ENCODE assay signal across 27 mouse cellular contexts in the genomic region with DNA sequence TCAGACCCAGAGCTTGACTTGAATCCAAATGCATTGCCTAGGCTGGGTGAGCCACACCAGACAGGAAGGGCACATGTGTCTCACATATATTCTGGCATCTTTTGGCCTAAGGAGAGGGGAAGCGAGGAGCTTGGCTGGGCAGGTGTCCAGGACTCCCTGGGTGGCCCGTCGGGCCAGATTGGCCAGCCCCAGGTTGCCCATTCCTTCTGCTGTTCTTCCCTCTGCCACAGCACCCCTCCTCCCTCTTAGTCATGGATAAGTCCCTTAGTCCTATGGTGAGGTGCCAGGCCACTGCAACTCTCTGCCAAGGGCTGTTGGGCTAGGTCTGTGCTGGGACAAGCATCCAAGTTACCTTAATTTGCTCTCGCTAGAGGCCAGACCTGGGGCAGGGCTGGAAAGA. TPM values are rescaled to one million over a fixed set of nuclear protein-coding genes. Genes with fewer than 3 reads are reported as not detected.
DNase-seq lines count a peak whose midpoint lies in the region; ATAC-seq and TF ChIP-seq lines count a peak whose summit lies in the region.
"Had no signal": no experiment of that assay in that cellular context is flagged by ENCODE, and none has a peak within 500 bp of the region (broad histone marks: within the 10 kb centered on the region; RNA-seq: fewer than 3 reads in every experiment).

No protein-coding gene starts in this region.

- no peaks in the 10 kb centered on the region for H3K36me3 ChIP-seq in midbrain, postnatal 0 days (ENCODE audit: insufficient read depth, low read length)
- no peaks in the 10 kb centered on the region for H3K36me3 ChIP-seq in midbrain, embryonic 13.5 days
- H3K36me3 ChIP-seq: forebrain, embryonic 10.5 days; hindbrain, embryonic 13.5 days; intestine, embryonic 15.5 days; liver, embryonic 13.5 days; neural tube, embryonic 12.5 days had no signal

- H3K27me3 ChIP-seq in midbrain, postnatal 0 days (ENCODE audit: insufficient read depth, low read length), result peaks cover 43% of the 10 kb centered on the region
- peaks cover 60% of the 10 kb centered on the region for H3K27me3 ChIP-seq in midbrain, embryonic 13.5 days

- TF ChIP-seq CTCF in midbrain, postnatal 0 days (IDR thresholded peaks at IDR 0.05), result no peak

- 77% methylated on average over 4 of the region's 4 CpGs for WGBS in midbrain, postnatal 0 days
- 75% methylated on average over 4 of the region's 4 CpGs for WGBS in midbrain, embryonic 13.5 days

- H3K9me3 ChIP-seq in midbrain, postnatal 0 days (ENCODE audit: low read length), result no peaks in the 10 kb centered on the region
- H3K9me3 ChIP-seq in midbrain, embryonic 13.5 days, result no peaks in the 10 kb centered on the region
- H3K9me3 ChIP-seq: forebrain, embryonic 10.5 days; hindbrain, embryonic 13.5 days; intestine, embryonic 15.5 days; liver, embryonic 13.5 days; neural tube, embryonic 12.5 days had no signal

- ATAC-seq in midbrain, postnatal 0 days (ENCODE audit: low FRiP score), result no peak
- no peak for ATAC-seq in midbrain, embryonic 13.5 days
- ATAC-seq: intestine, embryonic 15.5 days had no signal

- no peak overlapping the region for H3K27ac ChIP-seq in midbrain, postnatal 0 days (ENCODE audit: low read depth, low read length)
- H3K27ac ChIP-seq in midbrain, embryonic 13.5 days, result no peak overlapping the region
- H3K27ac ChIP-seq: forebrain, embryonic 10.5 days; heart, adult 2 months; hindbrain, embryonic 13.5 days; intestine, embryonic 15.5 days; layer of hippocampus, adult 2 months; liver, embryonic 13.5 days; neural tube, embryonic 12.5 days had no signal

- peaks cover 6% of the 10 kb centered on the region for H3K4me1 ChIP-seq in midbrain, postnatal 0 days (ENCODE audit: insufficient read depth, low read length)
- peaks cover 43% of the 10 kb centered on the region for H3K4me1 ChIP-seq in midbrain, embryonic 13.5 days (replicated peaks)

- H3K9ac ChIP-seq in midbrain, postnatal 0 days (replicated peaks; ENCODE audit: low read length, poor library complexity, severe bottlenecking), result no peak overlapping the region
- no peak overlapping the region for H3K9ac ChIP-seq in midbrain, embryonic 13.5 days (replicated peaks)
- H3K9ac ChIP-seq: hindbrain, embryonic 13.5 days; intestine, embryonic 15.5 days; liver, embryonic 13.5 days; neural tube, embryonic 12.5 days had no signal

- peak; percentile 76 for DNase-seq in midbrain, postnatal 0 days (ENCODE audit: low spot score)
- DNase-seq in cerebellum, adult 11 months, result peak; percentile 96
- peak; percentile 98 for DNase-seq in cerebellum, adult 9-11 months
- no peak for DNase-seq in kidney, postnatal 10 days
- no peak for DNase-seq in gastrocnemius, postnatal 25 days
- DNase-seq in layer of hippocampus, adult 9-11 months, result no peak
- DNase-seq: adrenal gland, postnatal 14 days; gastrocnemius, postnatal 36 days; heart, adult 2 months; kidney, adult 9 months; kidney, postnatal 25 days; liver, embryonic 13.5 days; lung, adult 2 months; midbrain, embryonic 14.5 days; right cerebral cortex, postnatal 4 days; thymus, postnatal 25 days had no signal

- no peak overlapping the region for H3K4me2 ChIP-seq in midbrain, postnatal 0 days (ENCODE audit: low read depth, low read length, poor library complexity, severe bottlenecking)
- no peak overlapping the region for H3K4me2 ChIP-seq in midbrain, embryonic 13.5 days (replicated peaks)
- H3K4me2 ChIP-seq: hindbrain, embryonic 13.5 days; intestine, embryonic 15.5 days; liver, embryonic 13.5 days; neural tube, embryonic 12.5 days had no signal

- no peak overlapping the region for H3K4me3 ChIP-seq in midbrain, postnatal 0 days (ENCODE audit: low read depth, low read length)
- no peak overlapping the region for H3K4me3 ChIP-seq in midbrain, embryonic 13.5 days (replicated peaks)
- H3K4me3 ChIP-seq: forebrain, embryonic 10.5 days; heart, adult 2 months; hindbrain, embryonic 13.5 days; intestine, embryonic 15.5 days; layer of hippocampus, adult 2 months; liver, embryonic 13.5 days; megakaryocyte, embryonic 14.5 days; neural tube, embryonic 12.5 days had no signal

RNA-seq across cellular contexts. Expression of gene Egr4, which starts 2.6 kb away (rescaled TPM):
- total RNA-seq in midbrain, postnatal 0 days (2014; rRNA removed), result 0.77 and 0.90 TPM in 2 replicates
- 0.12 and 0.19 TPM in 2 replicates for polyA plus RNA-seq in midbrain, postnatal 0 days (2015; fragmentation: Nextera tagmentation; extraction: Ambion mirVana)
- polyA plus RNA-seq in midbrain, embryonic 13.5 days (2015; fragmentation: Nextera tagmentation; extraction: Ambion mirVana), result not detected in 2 replicates
- not detected for total RNA-seq in gastrocnemius, postnatal 25 days (2021)
- total RNA-seq: gastrocnemius, postnatal 36 days; heart, adult 2 months; heart, postnatal 25 days had no signal
- polyA plus RNA-seq: embryonic facial prominence, embryonic 11.5 days; forebrain, embryonic 10.5 days; heart, adult 2 months; heart, embryonic 14.5 days; hindbrain, embryonic 13.5 days; intestine, embryonic 15.5 days; liver, embryonic 13.5 days; lung, adult 2 months; midbrain, embryonic 14.5 days; neural tube, embryonic 12.5 days; stomach, embryonic 14.5 days had no signal

RNA-seq across cellular contexts. Expression of gene Fbxo41, which starts 13.1 kb away (rescaled TPM):
- total RNA-seq in midbrain, postnatal 0 days (2014; rRNA removed), result 58.1 and 67.3 TPM in 2 replicates
- 12.1 and 13.3 TPM in 2 replicates for polyA plus RNA-seq in midbrain, postnatal 0 days (2015; fragmentation: Nextera tagmentation; extraction: Ambion mirVana)
- polyA plus RNA-seq in midbrain, embryonic 13.5 days (2015; fragmentation: Nextera tagmentation; extraction: Ambion mirVana), result 4.7 and 5.0 TPM in 2 replicates
- total RNA-seq in gastrocnemius, postnatal 25 days (2021), result not detected
- total RNA-seq: heart, postnatal 25 days had no signal
- polyA plus RNA-seq: heart, embryonic 14.5 days; liver, embryonic 13.5 days had no signal

Comparison
In these comparisons a context has a peak if more than half of its experiments do, and no peak if none do; other contexts are left out.
1. DNase-seq: peak in midbrain, postnatal 0 days (single experiment), cerebellum, adult 11 months (single experiment) and cerebellum, adult 9-11 months (single experiment); none in kidney, postnatal 10 days (single experiment), gastrocnemius, postnatal 25 days (single experiment) and layer of hippocampus, adult 9-11 months (single experiment).
2. RNA of gene Fbxo41, which starts 13.1 kb away (total RNA-seq): 58.1 to 67.3 TPM in midbrain, postnatal 0 days; not detected in gastrocnemius, postnatal 25 days; every median in the first group is over 10 times any median in the second.